Mouse (Mus musculus): ENCODE data around the gene Cep85l.

DNA sequence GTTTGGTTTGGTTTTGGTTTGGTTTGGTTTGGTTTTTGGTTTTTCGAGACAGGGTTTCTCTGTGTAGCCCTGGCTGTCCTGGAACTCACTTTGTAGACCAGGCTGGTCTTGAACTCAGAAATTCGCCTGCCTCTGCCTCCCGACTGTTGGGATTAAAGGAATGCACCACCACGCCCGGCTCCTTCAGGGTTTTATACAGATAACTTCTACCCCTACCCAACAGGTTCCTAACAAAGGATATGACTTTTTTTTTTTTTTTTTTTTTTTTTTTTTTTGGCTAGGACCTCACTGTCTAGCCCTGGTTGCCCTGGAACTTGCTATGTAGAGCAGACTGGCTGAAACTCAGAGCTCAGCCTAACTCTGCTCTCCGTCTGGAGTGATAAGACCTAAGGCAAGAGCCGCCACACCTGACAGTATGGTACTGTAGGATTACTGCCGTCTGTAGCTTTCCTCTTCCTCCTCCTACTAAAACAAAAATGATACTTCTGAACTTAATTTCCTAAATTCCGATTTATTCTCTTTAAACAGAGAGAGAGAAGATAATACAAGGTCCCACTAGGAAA, 37.5 kb downstream of the Cep85l start:
- no peak for TF ChIP-seq POLR2A (IDR thresholded peaks at IDR 0.05; ENCODE audit: low read depth, low read length)
- TF ChIP-seq CTCF (IDR thresholded peaks at IDR 0.05; ENCODE audit: extremely low read depth, insufficient read length, insufficient replicate concordance, low read depth, low read length): no peak
